Mouse (Mus musculus): Measurements from ENCODE around the gene Fbxo24.

- TF ChIP-seq POLR2A (IDR thresholded peaks at IDR 0.05; ENCODE audit: control insufficient read depth, extremely low read depth, insufficient read depth, low read length, poor library complexity) (0 out of 2 replicates have a peak, but pooled peaks have one; percentile 8), CTCF (IDR thresholded peaks at IDR 0.05; ENCODE audit: borderline replicate concordance, control insufficient read depth, extremely low read depth, insufficient read depth, low read length, poor library complexity) (peak; percentile 43; the same call in 1 of the 2 replicates)
Measured at GRCm38 (mm10) chr5:137641054-137641453, 12.3 kb upstream of the Fbxo24 start, which contains the start of gene Sap25.

Measured in thymus, adult 2 months (tissue).